Mouse (Mus musculus) intestine, postnatal 0 days (tissue): ENCODE measurements at regions not wholly inside any gene's neighbourhood (a gene's known extent, or its start where the extent isn't known, plus 50 kb on each side); places are given as distances from the start of the nearest gene placed in this dataset.

Source experiments
- ATAC-seq: fragments of 200-750 bp; cut with Nextera tagmentation; 2 replicates; pipeline ENCODE4 v1.8.0; 2017; ENCODE audit warnings: mild to moderate bottlenecking, moderate TSS enrichment, moderate library complexity
- H3K27ac ChIP-seq: fragments of 300-500 bp; sonication (generic); 2 replicates; pipeline ENCODE4 v1.5.1; 2014; ENCODE audit warnings: mild to moderate bottlenecking, low read depth, low read length, moderate library complexity
- H3K27me3 ChIP-seq: fragments of 300-500 bp; sonication (generic); replicated peaks from 2 replicates; pipeline ENCODE4 v1.6.1; 2014; ENCODE audit warnings: low read length, mixed read lengths; ENCODE audit not compliant: control insufficient read depth, insufficient read depth
- H3K36me3 ChIP-seq: fragments of 300-500 bp; sonication (generic); 2 replicates; pipeline ENCODE4 v1.6.1; 2014; ENCODE audit warnings: mild to moderate bottlenecking, moderate library complexity; ENCODE audit not compliant: control insufficient read depth, insufficient read depth
- H3K4me1 ChIP-seq: fragments of 300-500 bp; sonication (generic); replicated peaks from 2 replicates; pipeline ENCODE4 v1.6.1; 2014; ENCODE audit warnings: antibody characterized with exemption, low read length, mixed read lengths; ENCODE audit not compliant: control insufficient read depth, insufficient read depth
- H3K4me2 ChIP-seq: fragments of 300-500 bp; sonication (generic); replicated peaks from 2 replicates; pipeline ENCODE4 v1.6.1; 2014; ENCODE audit warnings: low read depth, mild to moderate bottlenecking, moderate library complexity
- H3K4me3 ChIP-seq: fragments of 300-500 bp; sonication (generic); 2 replicates; pipeline ENCODE4 v1.5.1; 2014; ENCODE audit warnings: low read depth, low read length
- H3K9ac ChIP-seq: fragments of 300-500 bp; sonication (generic); 2 replicates; pipeline ENCODE4 v1.6.1; 2014; ENCODE audit warnings: mild to moderate bottlenecking, low read depth, low read length
- H3K9me3 ChIP-seq: fragments of 300-500 bp; sonication (generic); 2 replicates; pipeline ENCODE4 v1.6.1; 2016; ENCODE audit warnings: mixed run types; ENCODE audit not compliant: control insufficient read depth
- CTCF ChIP-seq: sonication (generic); IDR thresholded peaks from 2 replicates; pipeline ENCODE4 v1.5.1; 2016; ENCODE audit warnings: low read depth, mild to moderate bottlenecking, control low read depth, antibody characterized with exemption, moderate library complexity
- WGBS: fragments of 180-500 bp; shearing (Covaris S2); extraction: QIAGEN DNeasy Blood & Tissue Kit; methylation state at CpG from one replicate; pipeline ENCODE4 v1.1.7; 2014; 5-methylcytosine and 5-hydroxymethylcytosine counted together

- no peak overlapping the region for H3K27ac ChIP-seq
- ATAC-seq: peak; percentile 75
- no peaks in the 10 kb centered on the region for H3K36me3 ChIP-seq
- H3K9ac ChIP-seq: no peak overlapping the region
- H3K4me3 ChIP-seq: no peak overlapping the region
- TF ChIP-seq CTCF: peak; percentile 96
- no peaks in the 10 kb centered on the region for H3K27me3 ChIP-seq
- H3K4me2 ChIP-seq: peak overlapping the region; percentile 39
- H3K9me3 ChIP-seq: no peaks in the 10 kb centered on the region
- no peaks in the 10 kb centered on the region for H3K4me1 ChIP-seq
- WGBS: 21% methylated on average over 24 of the region's 24 CpGs
These were observed 858.2 kb upstream of the Car8 start for GRCm38 (mm10) chr4:9096809-9097700.

- 83% methylated on average over 2 of the region's 2 CpGs for WGBS
- Histone ChIP-seq H3K36me3 (no peaks in the 10 kb centered on the region), H3K27ac (no peak overlapping the region), H3K9me3 (no peaks in the 10 kb centered on the region), H3K4me3 (no peak overlapping the region), H3K4me1 (no peaks in the 10 kb centered on the region), H3K27me3 (no peaks in the 10 kb centered on the region), H3K4me2 (no peak overlapping the region), H3K9ac (no peak overlapping the region)
- no peak for ATAC-seq
- TF ChIP-seq CTCF: no peak
These were observed 857.4 kb upstream of the Car8 start for GRCm38 (mm10) chr4:9096274-9096673.

GRCm38 (mm10) chr4:9095646-9096045 lies 856.8 kb upstream of the Car8 start:
- no peak overlapping the region for H3K4me2 ChIP-seq
- ATAC-seq: no peak
- TF ChIP-seq CTCF: no peak
- 59% methylated on average over 7 of the region's 7 CpGs for WGBS
- no peaks in the 10 kb centered on the region for H3K27me3 ChIP-seq
- H3K36me3 ChIP-seq: no peaks in the 10 kb centered on the region
- no peaks in the 10 kb centered on the region for H3K4me1 ChIP-seq
- H3K9me3 ChIP-seq: no peaks in the 10 kb centered on the region
- no peak overlapping the region for H3K27ac ChIP-seq
- H3K9ac ChIP-seq: no peak overlapping the region
- no peak overlapping the region for H3K4me3 ChIP-seq

GRCm38 (mm10) chr4:9094522-9094921 lies 855.7 kb upstream of the Car8 start:
- TF ChIP-seq CTCF: no peak
- H3K4me1 ChIP-seq: no peaks in the 10 kb centered on the region
- 37% methylated on average over 10 of the region's 10 CpGs for WGBS
- H3K9me3 ChIP-seq: no peaks in the 10 kb centered on the region
- H3K4me2 ChIP-seq: no peak overlapping the region
- ATAC-seq: no peak
- no peaks in the 10 kb centered on the region for H3K36me3 ChIP-seq
- H3K9ac ChIP-seq: no peak overlapping the region
- no peaks in the 10 kb centered on the region for H3K27me3 ChIP-seq
- no peak overlapping the region for H3K27ac ChIP-seq
- H3K4me3 ChIP-seq: no peak overlapping the region

- no peaks in the 10 kb centered on the region for H3K4me1 ChIP-seq
- no peaks in the 10 kb centered on the region for H3K27me3 ChIP-seq
- H3K4me3 ChIP-seq: no peak overlapping the region
- no peak overlapping the region for H3K4me2 ChIP-seq
- 70% methylated on average over 6 of the region's 6 CpGs for WGBS
- H3K36me3 ChIP-seq: no peaks in the 10 kb centered on the region
- H3K9ac ChIP-seq: no peak overlapping the region
- TF ChIP-seq CTCF: no peak
- no peak overlapping the region for H3K27ac ChIP-seq
- ATAC-seq: no peak
- no peaks in the 10 kb centered on the region for H3K9me3 ChIP-seq
These were observed 855.2 kb upstream of the Car8 start for GRCm38 (mm10) chr4:9094076-9094475.

- Histone ChIP-seq H3K4me1 (peaks cover 3% of the 10 kb centered on the region), H3K36me3 (no peaks in the 10 kb centered on the region), H3K27me3 (no peaks in the 10 kb centered on the region), H3K27ac (no peak overlapping the region), H3K9ac (no peak overlapping the region), H3K4me2 (no peak overlapping the region), H3K9me3 (no peaks in the 10 kb centered on the region), H3K4me3 (no peak overlapping the region)
- no peak for TF ChIP-seq CTCF
- WGBS: 86% methylated on average over 13 of the region's 13 CpGs
- no peak for ATAC-seq
These were observed 844.7 kb upstream of the Car8 start for GRCm38 (mm10) chr4:9083526-9083925.
